In the genomic region with DNA sequence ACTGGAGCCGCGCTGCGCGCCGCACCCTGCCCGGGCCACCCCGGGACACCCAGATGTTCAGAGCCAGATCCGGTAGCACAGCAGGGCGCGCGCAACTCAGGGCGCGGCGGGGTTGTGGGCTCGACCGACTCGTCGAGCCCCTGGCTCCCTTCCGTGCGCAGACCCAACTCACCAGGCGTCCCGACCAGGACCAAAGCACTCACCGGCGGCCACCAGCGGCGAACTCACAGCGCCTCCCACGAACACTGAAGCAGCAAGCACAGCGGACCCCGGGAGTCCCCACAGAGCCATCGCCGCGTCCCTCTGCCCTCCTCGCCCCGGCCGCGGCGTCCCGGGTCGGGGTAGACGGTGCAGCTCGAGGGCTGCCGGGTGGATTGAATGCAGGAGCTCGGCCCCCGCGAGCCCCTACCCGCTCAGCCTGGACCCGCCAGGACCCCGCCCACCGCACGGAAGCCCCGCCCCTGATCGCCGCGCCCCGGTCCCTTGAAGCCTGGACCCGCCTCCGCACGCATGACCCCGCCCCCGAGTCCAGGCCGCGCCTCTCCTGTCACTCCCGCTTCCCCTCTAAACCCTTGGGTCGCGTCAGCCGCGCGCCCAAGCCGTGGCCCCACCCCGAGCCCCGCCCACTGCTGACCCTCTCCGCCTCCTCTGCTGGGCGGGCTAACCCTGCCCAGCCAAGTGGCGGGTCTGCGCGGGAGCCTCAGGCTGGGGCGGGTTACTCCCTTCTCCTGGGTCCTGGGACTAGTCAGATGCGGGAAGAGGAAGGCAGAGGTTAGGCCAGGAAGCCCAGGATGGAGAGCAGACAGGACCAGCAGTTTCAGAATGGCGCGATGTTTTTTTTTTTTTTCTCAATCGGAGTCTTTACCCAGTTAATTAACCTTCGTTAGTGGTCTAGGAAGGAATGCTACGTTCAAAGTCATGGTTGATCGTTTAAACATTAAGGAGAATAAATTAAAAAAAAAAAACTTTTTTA, we compare ENCODE assay signal across 8 mouse cellular contexts. TPM values are rescaled to one million over a fixed set of nuclear protein-coding genes. Genes with fewer than 3 reads are reported as not detected.
DNase-seq lines count a peak whose midpoint lies in the region; ATAC-seq lines count a peak whose summit lies in the region.

A gene (minus strand): TSS at position 455 of the 973 bp plus-strand sequence.

- ATAC-seq in inflammation-experienced regulatory T-cells, adult 6 months, result peak; percentile 79
- ATAC-seq in megakaryocyte-erythroid progenitor cell, adult 5-6 weeks (replicated peaks; ENCODE audit: low FRiP score, low TSS enrichment, poor library complexity, severe bottlenecking), result peak; percentile 92

- intact Hi-C loops in gastrocnemius, postnatal 14 days (cut with DNase I; ENCODE audit: low total_unique reads), result no loop called here
- intact Hi-C loops in left cerebral cortex, postnatal 10 days (cut with DNase I), result loop anchor here (5.0 kb wide), 1 partner anchor 94 kb away; no protein-coding TSS in a partner anchor

- peak; percentile 99 to 100 for DNase-seq in adrenal gland, adult (ENCODE audit: inconsistent age in 2 of 2, low spot score in 1 of 2)
- DNase-seq in embryo, embryonic 10.5 days (ENCODE audit: low spot score), result peak; percentile 97
- peak; percentile 99 for DNase-seq in gastrocnemius, postnatal 14 days
- peak; percentile 86 to 98 for DNase-seq in left cerebral cortex, postnatal 10 days (ENCODE audit: extremely low spot score in 1 of 2, low spot score in 2 of 2)
- peak; percentile 92 for DNase-seq in right cerebral cortex, postnatal 25 days
- DNase-seq in urinary bladder, postnatal 4 days (ENCODE audit: low spot score in 2 of 2), result peak; percentile 98 to 100

RNA-seq across cellular contexts. Expression of the gene that starts here (rescaled TPM):
- total RNA-seq in gastrocnemius, postnatal 14 days (2021), result 10 to 100 TPM; 12.4 to 13.0 TPM
- polyA plus RNA-seq in inflammation-experienced regulatory T-cells, adult 6 months (2017; shearing (Covaris generic)), result 1 to 10 TPM; 1.5 to 6.1 (median 4.8) TPM
- total RNA-seq in left cerebral cortex, postnatal 10 days (2021), result 10 to 100 TPM; 11.9 to 12.2 TPM
- total RNA-seq in megakaryocyte-erythroid progenitor cell, adult 5-6 weeks (2014; fragmentation: Nextera tagmentation), result 7.0 and 8.5 TPM in 2 replicates
- total RNA-seq in megakaryocyte-erythroid progenitor cell, adult 5-6 weeks (2017), result 13.1 and 14.6 TPM in 2 replicates

Comparison
In these comparisons a context has a peak if more than half of its experiments do, and no peak if none do; other contexts are left out.
1. Peak in every context shown above with its lines: DNase-seq and ATAC-seq.